In genomic region chr17:53596314-53596882, GRCm38 (mm10) we compare ENCODE assay signal across 9 mouse cellular contexts. TPM values are rescaled to one million over a fixed set of nuclear protein-coding genes. Genes with fewer than 3 reads are reported as not detected.
DNase-seq lines count a peak whose midpoint lies in the region; ATAC-seq and TF ChIP-seq lines count a peak whose summit lies in the region.
"Had no signal": no experiment of that assay in that cellular context is flagged by ENCODE, and none has a peak within 500 bp of the region (broad histone marks: within the 10 kb centered on the region; RNA-seq: fewer than 3 reads in every experiment).

No protein-coding gene starts in this region.

- H3K9me3 ChIP-seq in hindbrain, embryonic 16.5 days (ENCODE audit: control insufficient read depth, low read length): no peaks in the 10 kb centered on the region
- no peaks in the 10 kb centered on the region for H3K9me3 ChIP-seq in liver, embryonic 11.5 days (ENCODE audit: control insufficient read depth, low read length)

- TF ChIP-seq POLR2A in myocyte (IDR thresholded peaks at IDR 0.05; ENCODE audit: insufficient read length, low read depth): no peak
- no peak for TF ChIP-seq POLR2A in thymus, adult 2 months (IDR thresholded peaks at IDR 0.05; ENCODE audit: control insufficient read depth, extremely low read depth, insufficient read depth, low read length, poor library complexity)

- 38% methylated on average over 3 of the region's 3 CpGs for WGBS in hindbrain, embryonic 16.5 days
- WGBS in liver, embryonic 11.5 days: 38% methylated on average over 3 of the region's 3 CpGs
- 76% methylated on average over 3 of the region's 3 CpGs for WGBS in thymus, adult 2 months

- TF ChIP-seq CTCF in gastrocnemius, adult 2 months (IDR thresholded peaks at IDR 0.05): no peak
- no peak for TF ChIP-seq CTCF in thymus, adult 2 months (IDR thresholded peaks at IDR 0.05; ENCODE audit: borderline replicate concordance, control insufficient read depth, extremely low read depth, insufficient read depth, low read length, poor library complexity)

- H3K4me1 ChIP-seq in hindbrain, embryonic 16.5 days (ENCODE audit: control insufficient read depth, insufficient read depth, low read depth, low read length): peaks cover 4% of the 10 kb centered on the region
- H3K4me1 ChIP-seq in liver, embryonic 11.5 days (replicated peaks; ENCODE audit: control insufficient read depth, insufficient read depth, low read length): peaks cover 25% of the 10 kb centered on the region
- peaks cover 6% of the 10 kb centered on the region; the same call in 1 of the 2 replicates for H3K4me1 ChIP-seq in thymus, adult 2 months (replicated peaks; ENCODE audit: control insufficient read depth, insufficient read depth, low read length)

- H3K4me2 ChIP-seq in hindbrain, embryonic 16.5 days (ENCODE audit: low read length): no peak overlapping the region
- H3K4me2 ChIP-seq in liver, embryonic 11.5 days: peak overlapping the region; percentile 45
- peak overlapping the region; percentile 56 for H3K4me2 ChIP-seq in myocyte (ENCODE audit: low read depth)

- H3ac ChIP-seq in myocyte (ENCODE audit: control insufficient read depth, insufficient read length): no peak overlapping the region

- no peaks in the 10 kb centered on the region for H3K27me3 ChIP-seq in hindbrain, embryonic 16.5 days (replicated peaks; ENCODE audit: control insufficient read depth, insufficient read depth, low read length)
- H3K27me3 ChIP-seq in liver, embryonic 11.5 days (replicated peaks; ENCODE audit: control insufficient read depth, insufficient read depth, low read length): no peaks in the 10 kb centered on the region
- no peaks in the 10 kb centered on the region for H3K27me3 ChIP-seq in myocyte (ENCODE audit: control insufficient read depth, insufficient read depth, insufficient read length)
- H3K27me3 ChIP-seq in thymus, adult 2 months (ENCODE audit: control insufficient read depth, insufficient read depth, low read length): no peaks in the 10 kb centered on the region

- peak; percentile 90 for DNase-seq in cerebellum, postnatal 10 days
- no peak for DNase-seq in cerebellum, adult 8-10 months
- DNase-seq in adrenal gland, postnatal 36 days: peak; percentile 76 to 78
- DNase-seq in gastrocnemius, adult 2 months: peak; percentile 80
- DNase-seq in liver, embryonic 11.5 days (ENCODE audit: low spot score): no peak
- no peak for DNase-seq in thymus, adult 2 months

- peak; percentile 92 for ATAC-seq in hindbrain, embryonic 16.5 days
- peak; percentile 87 for ATAC-seq in liver, embryonic 11.5 days (replicated peaks; ENCODE audit: low FRiP score)

- intact Hi-C loops in gastrocnemius, adult 2 months (cut with DNase I): no loop called here

- no peaks in the 10 kb centered on the region for H3K79me2 ChIP-seq in myocyte (ENCODE audit: control insufficient read depth, insufficient read depth)

- H3K9ac ChIP-seq in hindbrain, embryonic 16.5 days (ENCODE audit: low read depth, low read length): no peak overlapping the region
- H3K9ac ChIP-seq in liver, embryonic 11.5 days (ENCODE audit: low read depth, low read length): no peak overlapping the region

- no peaks in the 10 kb centered on the region for H3K36me3 ChIP-seq in hindbrain, embryonic 16.5 days (ENCODE audit: control insufficient read depth, insufficient read depth, low read length)
- H3K36me3 ChIP-seq in liver, embryonic 11.5 days (ENCODE audit: control insufficient read depth, insufficient read depth, low read length): no peaks in the 10 kb centered on the region
- no peaks in the 10 kb centered on the region for H3K36me3 ChIP-seq in myocyte (ENCODE audit: control insufficient read depth, insufficient read depth)
- no peaks in the 10 kb centered on the region for H3K36me3 ChIP-seq in thymus, adult 2 months (ENCODE audit: control insufficient read depth, insufficient read depth, low read length)

- H3K27ac ChIP-seq in gastrocnemius, adult 2 months: peak overlapping the region; percentile 70
- peak overlapping the region; percentile 40; the same call in 1 of the 2 replicates for H3K27ac ChIP-seq in hindbrain, embryonic 16.5 days (ENCODE audit: low read depth, low read length)
- peak overlapping the region; percentile 50 for H3K27ac ChIP-seq in liver, embryonic 11.5 days (ENCODE audit: low read depth, low read length)
- H3K27ac ChIP-seq in thymus, adult 2 months (ENCODE audit: control insufficient read depth, insufficient read depth, low read length): no peak overlapping the region

- 0 out of 2 replicates have a peak overlapping the region, but pooled peaks have one; percentile 17 for H3K4me3 ChIP-seq in gastrocnemius, adult 2 months
- no peak overlapping the region for H3K4me3 ChIP-seq in hindbrain, embryonic 16.5 days (ENCODE audit: low read length)
- no peak overlapping the region for H3K4me3 ChIP-seq in liver, embryonic 11.5 days (ENCODE audit: low read depth, low read length)
- no peak overlapping the region for H3K4me3 ChIP-seq in myocyte
- no peak overlapping the region for H3K4me3 ChIP-seq in thymus, adult 2 months (ENCODE audit: control insufficient read depth, insufficient read depth, low read length)

TF ChIP-seq in myocyte, 11 proteins besides CTCF, POLR2A, EP300 and RAD21:
- 0 out of 2 replicates have a peak, but pooled peaks have one; percentile 31 for TF ChIP-seq CEBPB (IDR thresholded peaks at IDR 0.05; ENCODE audit: insufficient read depth, poor library complexity, severe bottlenecking)
- TF ChIP-seq MYOG (IDR thresholded peaks at IDR 0.05; ENCODE audit: control insufficient read depth in 1 of 3, insufficient read depth in 1 of 3, insufficient read length in 2 of 3, low read depth in 2 of 3): peak; percentile 74 to 94 (median 90)
- TF ChIP-seq REST (IDR thresholded peaks at IDR 0.05; ENCODE audit: insufficient read depth, insufficient read length): no peak
- peak; percentile 67 for TF ChIP-seq TCF12 (IDR thresholded peaks at IDR 0.05; ENCODE audit: insufficient read depth, poor library complexity, severe bottlenecking)
- TF ChIP-seq E2F4 (IDR thresholded peaks at IDR 0.05; ENCODE audit: insufficient read depth): no peak
- TF ChIP-seq SRF (IDR thresholded peaks at IDR 0.05; ENCODE audit: control insufficient read depth, insufficient read length, low read depth): peak; percentile 35
- TF ChIP-seq POLR2AphosphoS2 (IDR thresholded peaks at IDR 0.05; ENCODE audit: insufficient read length, low read depth): no peak
- TF ChIP-seq MYOD1 (IDR thresholded peaks at IDR 0.05; ENCODE audit: control insufficient read depth in 1 of 3, insufficient read length in 2 of 3, low read depth in 2 of 3): peak; percentile 74 to 95 (median 95)
- no peak for TF ChIP-seq USF1 (IDR thresholded peaks at IDR 0.05; ENCODE audit: low read depth)
- TF ChIP-seq TCF3 (IDR thresholded peaks at IDR 0.05; ENCODE audit: insufficient read length, low read depth): peak; percentile 55
- no peak for TF ChIP-seq MAX (IDR thresholded peaks at IDR 0.05; ENCODE audit: low read depth)
TF ChIP-seq in myocyte: peak in this region for 6.

RNA-seq across cellular contexts. Expression of gene Kat2b, which starts 29.7 kb away (rescaled TPM):
- 10 to 100 TPM; 64.5 to 86.8 TPM for total RNA-seq in adrenal gland, postnatal 36 days (2021)
- total RNA-seq in gastrocnemius, adult 2 months (2021): 10 to 100 TPM; 65.7 to 70.4 TPM
- 4.6 and 7.2 TPM in 2 replicates for polyA plus RNA-seq in hindbrain, embryonic 16.5 days (2015; fragmentation: Nextera tagmentation; extraction: Ambion mirVana)
- polyA plus RNA-seq in liver, embryonic 11.5 days (2014; fragmentation: Nextera tagmentation; extraction: Ambion mirVana): 7.3 and 8.7 TPM in 2 replicates
- polyA plus RNA-seq in myocyte (2012; fragmentation: generic; extraction: Trizol): 4.2 TPM
- polyA plus RNA-seq in thymus, adult 2 months (2012; rRNA removed): 13.1 and 17.9 TPM in 2 replicates

RNA-seq across cellular contexts. Expression of gene Pp2d1, which starts 57.1 kb away (rescaled TPM):
- total RNA-seq in adrenal gland, postnatal 36 days (2021): not detected
- not detected for total RNA-seq in gastrocnemius, adult 2 months (2021)
- 0.28 and 0.35 TPM in 2 replicates for polyA plus RNA-seq in hindbrain, embryonic 16.5 days (2015; fragmentation: Nextera tagmentation; extraction: Ambion mirVana)
- 0.12 and 0.38 TPM in 2 replicates for polyA plus RNA-seq in liver, embryonic 11.5 days (2014; fragmentation: Nextera tagmentation; extraction: Ambion mirVana)
- polyA plus RNA-seq in myocyte (2012; fragmentation: generic; extraction: Trizol): 0.12 TPM
- polyA plus RNA-seq in thymus, adult 2 months (2012; rRNA removed): not detected in 2 replicates
- total RNA-seq: hematopoietic stem cell, adult 5-6 weeks had no signal

Comparison
In these comparisons a context has a peak if more than half of its experiments do, and no peak if none do; other contexts are left out.
1. DNase-seq: peak in cerebellum, postnatal 10 days (2 of 2), adrenal gland, postnatal 36 days (2 of 2) and gastrocnemius, adult 2 months (single experiment); none in cerebellum, adult 8-10 months (single experiment), liver, embryonic 11.5 days (single experiment) and thymus, adult 2 months (single experiment).